Mouse (Mus musculus): ENCODE results near the gene Irak2. TPM values are rescaled to one million over a fixed set of nuclear protein-coding genes. Genes with fewer than 3 reads are reported as not detected.
A peak's percentile ranks its signal among the peaks of the same experiment; 100 is the strongest.

Irak2 gene
- polyA plus RNA-seq, 1 experiment from 2014 or later = 7.9 TPM

GRCm38 (mm10) chr6:113612258-113612969 lies 25.9 kb upstream of the Irak2 start:
- Histone ChIP-seq H3K4me2 (peak overlapping the region; percentile 55), H3K27me3 (replicated peaks) (no peaks in the 10 kb centered on the region), H3K9ac (peak overlapping the region; percentile 34; the same call in 1 of the 2 replicates), H3K4me3 (no peak overlapping the region), H3K36me3 (peaks cover 55% of the 10 kb centered on the region), H3K4me1 (replicated peaks) (peaks cover 28% of the 10 kb centered on the region), H3K27ac (ENCODE audit: poor library complexity, severe bottlenecking) (peak overlapping the region; percentile 88), H3K9me3 (replicated peaks) (no peaks in the 10 kb centered on the region)
- 36% methylated on average over 8 of the region's 8 CpGs for WGBS
- ATAC-seq (ENCODE audit: insufficient number of reproducible peaks, low FRiP score) = no peak

DNA sequence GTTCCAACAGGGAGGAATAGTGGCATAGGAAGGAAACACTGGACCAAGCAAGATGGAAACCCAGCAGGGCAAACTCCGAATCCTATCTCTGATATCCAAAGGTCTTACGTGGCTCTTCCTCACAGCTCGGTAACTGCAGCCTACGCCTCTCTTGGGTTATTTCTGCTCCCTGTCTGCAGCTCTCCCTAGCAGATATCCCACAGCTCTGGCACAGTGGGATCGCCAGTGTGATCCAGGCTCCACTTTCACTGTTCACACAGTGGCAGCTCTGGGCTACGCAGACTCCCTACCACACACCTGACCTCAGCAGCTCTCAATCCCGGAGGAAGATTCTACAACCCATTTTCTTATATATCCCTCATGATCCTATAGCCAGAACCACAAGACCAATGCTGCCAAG lies 24.1 kb upstream of the Irak2 start:
- Histone ChIP-seq H3K4me3 (no peak overlapping the region), H3K36me3 (peaks cover 65% of the 10 kb centered on the region), H3K27me3 (replicated peaks) (no peaks in the 10 kb centered on the region), H3K9me3 (replicated peaks) (no peaks in the 10 kb centered on the region), H3K27ac (ENCODE audit: poor library complexity, severe bottlenecking) (no peak overlapping the region), H3K4me1 (replicated peaks) (peaks cover 28% of the 10 kb centered on the region), H3K9ac (no peak overlapping the region), H3K4me2 (no peak overlapping the region)
- no peak for ATAC-seq (ENCODE audit: insufficient number of reproducible peaks, low FRiP score)
- 93% methylated on average over 7 of the region's 7 CpGs for WGBS

DNA sequence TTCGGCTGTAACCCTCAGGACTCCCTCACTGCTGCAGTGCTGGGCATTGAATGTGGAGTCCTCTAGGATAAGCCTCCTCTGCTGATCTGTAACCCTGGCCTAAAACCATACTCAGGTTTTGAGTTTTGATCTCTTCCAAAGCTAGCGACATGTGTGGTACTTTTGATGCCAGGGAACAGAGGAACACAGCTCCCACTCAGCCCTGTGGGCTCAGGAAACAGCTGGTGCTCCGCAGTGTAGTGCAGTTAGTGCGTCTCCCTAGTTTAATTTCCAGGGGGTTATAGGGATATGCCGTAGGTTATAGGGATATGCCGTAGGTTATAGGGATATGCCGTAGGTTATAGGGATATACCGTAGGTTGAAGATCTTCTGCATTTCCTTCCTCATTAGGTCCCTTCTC lies 23.3 kb upstream of the Irak2 start:
- Histone ChIP-seq H3K4me1 (replicated peaks) (peaks cover 28% of the 10 kb centered on the region), H3K27ac (ENCODE audit: poor library complexity, severe bottlenecking) (no peak overlapping the region), H3K36me3 (peaks cover 65% of the 10 kb centered on the region), H3K27me3 (replicated peaks) (no peaks in the 10 kb centered on the region), H3K9me3 (replicated peaks) (no peaks in the 10 kb centered on the region), H3K9ac (no peak overlapping the region), H3K4me3 (no peak overlapping the region), H3K4me2 (no peak overlapping the region)
- no peak for ATAC-seq (ENCODE audit: insufficient number of reproducible peaks, low FRiP score)
- 96% methylated on average over 8 of the region's 8 CpGs for WGBS

- WGBS = 94% methylated on average over 4 of the region's 4 CpGs
- Histone ChIP-seq H3K9ac (no peak overlapping the region), H3K36me3 (peaks cover 61% of the 10 kb centered on the region), H3K4me3 (no peak overlapping the region), H3K27me3 (replicated peaks) (no peaks in the 10 kb centered on the region), H3K4me1 (replicated peaks) (peaks cover 26% of the 10 kb centered on the region), H3K4me2 (no peak overlapping the region), H3K9me3 (replicated peaks) (no peaks in the 10 kb centered on the region), H3K27ac (ENCODE audit: poor library complexity, severe bottlenecking) (no peak overlapping the region)
- ATAC-seq (ENCODE audit: insufficient number of reproducible peaks, low FRiP score) = no peak
Measured at GRCm38 (mm10) chr6:113615489-113615888, 22.8 kb upstream of the Irak2 start.

GRCm38 (mm10) chr6:113623386-113623785 lies 14.9 kb upstream of the Irak2 start:
- no peak overlapping the region for H3K9ac ChIP-seq
- 61% methylated on average over 5 of the region's 5 CpGs for WGBS
- no peaks in the 10 kb centered on the region for H3K27me3 ChIP-seq (replicated peaks)
- peak overlapping the region; percentile 77 for H3K4me3 ChIP-seq
- peaks cover 18% of the 10 kb centered on the region for H3K4me1 ChIP-seq (replicated peaks)
- H3K36me3 ChIP-seq = peaks cover 18% of the 10 kb centered on the region
- peak overlapping the region; percentile 82 for H3K4me2 ChIP-seq
- ATAC-seq (ENCODE audit: insufficient number of reproducible peaks, low FRiP score) = 0 out of 2 replicates have a peak, but pooled peaks have one; percentile 4
- no peak overlapping the region; the same call in 1 of the 2 replicates for H3K27ac ChIP-seq (ENCODE audit: poor library complexity, severe bottlenecking)
- H3K9me3 ChIP-seq (replicated peaks) = no peaks in the 10 kb centered on the region

DNA sequence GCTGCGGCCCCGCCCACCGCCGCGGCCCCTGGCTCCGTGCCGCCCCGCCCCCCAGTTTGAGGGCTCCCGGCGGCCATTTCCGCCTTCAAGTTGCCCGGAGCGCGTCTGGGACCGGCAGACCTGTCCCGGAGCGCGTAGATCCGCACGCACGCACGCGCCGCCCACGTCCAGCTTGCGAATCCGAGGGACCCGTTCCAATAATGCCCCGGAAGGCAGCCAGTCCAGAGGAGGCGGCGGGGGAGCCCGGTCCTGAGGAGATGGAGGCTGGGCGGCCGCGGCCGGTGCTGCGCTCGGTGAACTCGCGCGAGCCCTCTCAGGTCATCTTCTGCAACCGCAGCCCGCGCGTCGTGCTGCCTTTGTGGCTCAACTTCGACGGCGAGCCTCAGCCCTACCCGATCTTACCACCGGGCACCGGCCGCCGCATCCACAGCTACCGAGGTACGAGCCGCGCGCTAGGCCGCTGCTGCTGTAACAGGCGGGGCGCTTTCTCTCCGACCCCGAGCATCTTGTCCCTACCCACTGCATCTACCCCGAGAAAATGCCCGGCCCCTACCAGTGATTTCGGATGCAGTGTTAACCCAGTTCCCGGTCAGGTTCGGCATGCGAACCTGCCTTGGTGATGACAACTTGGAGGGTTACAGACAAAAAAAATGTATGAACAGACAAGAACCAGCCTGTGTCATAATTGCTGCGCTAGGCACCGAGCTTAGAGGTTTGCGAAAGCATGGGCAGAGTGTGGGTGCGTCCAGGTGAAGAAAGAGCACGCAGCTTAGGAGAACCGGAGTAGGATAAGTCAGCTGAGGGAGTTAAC lies 14.1 kb upstream of the Irak2 start, which contains the start of gene Vhl:
Gene Vhl (plus strand): TSS at position 19 of the 811 bp plus-strand sequence.
- Histone ChIP-seq H3K36me3 (peaks cover 21% of the 10 kb centered on the region), H3K9me3 (replicated peaks) (no peaks in the 10 kb centered on the region), H3K4me2 (peak within 1 kb of the TSS; percentile 82), H3K4me3 (peak within 1 kb of the TSS; percentile 77), H3K27ac (ENCODE audit: poor library complexity, severe bottlenecking) (peak within 1 kb of the TSS; percentile 91), H3K9ac (peak within 1 kb of the TSS; percentile 88), H3K4me1 (replicated peaks) (peaks cover 18% of the 10 kb centered on the region), H3K27me3 (replicated peaks) (no peaks in the 10 kb centered on the region)
- WGBS = under 1% methylated on average over 74 of the region's 76 CpGs
- ATAC-seq (ENCODE audit: insufficient number of reproducible peaks, low FRiP score) = peak; percentile 92

GRCm38 (mm10) chr6:113624989-113625770 lies 13.1 kb upstream of the Irak2 start:
- Histone ChIP-seq H3K4me3 (peak overlapping the region; percentile 77), H3K27me3 (replicated peaks) (no peaks in the 10 kb centered on the region), H3K4me1 (replicated peaks) (peaks cover 18% of the 10 kb centered on the region), H3K27ac (ENCODE audit: poor library complexity, severe bottlenecking) (no peak overlapping the region), H3K36me3 (peaks cover 31% of the 10 kb centered on the region), H3K9ac (peak overlapping the region; percentile 88), H3K9me3 (replicated peaks) (no peaks in the 10 kb centered on the region), H3K4me2 (peak overlapping the region; percentile 82)
- no peak for ATAC-seq (ENCODE audit: insufficient number of reproducible peaks, low FRiP score)
- 60% methylated on average over 5 of the region's 5 CpGs for WGBS

DNA sequence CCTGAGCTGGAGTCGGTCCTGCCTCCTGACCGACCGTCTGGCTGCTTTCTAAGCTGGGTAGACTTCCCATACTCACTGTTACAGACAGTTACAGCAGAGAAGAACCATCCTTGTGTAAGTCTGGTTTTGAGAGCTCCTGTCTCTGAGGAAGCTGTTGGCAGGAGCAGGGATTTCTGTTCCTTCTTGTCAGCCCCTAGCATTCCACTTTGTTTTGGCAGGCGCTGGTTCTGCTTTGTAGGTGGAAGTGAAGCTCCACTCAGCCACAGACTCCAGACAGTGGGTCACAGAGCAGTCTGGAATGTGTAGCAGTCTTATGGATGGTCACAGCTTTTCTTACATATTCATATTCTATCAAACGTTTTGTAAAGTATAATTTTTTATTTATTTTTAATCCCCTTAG lies 7.9 kb upstream of the Irak2 start:
- H3K4me3 ChIP-seq = no peak overlapping the region
- no peak overlapping the region for H3K27ac ChIP-seq (ENCODE audit: poor library complexity, severe bottlenecking)
- H3K27me3 ChIP-seq (replicated peaks) = no peaks in the 10 kb centered on the region
- H3K9me3 ChIP-seq (replicated peaks) = no peaks in the 10 kb centered on the region
- H3K36me3 ChIP-seq = peaks cover 67% of the 10 kb centered on the region
- 77% methylated on average over 5 of the region's 5 CpGs for WGBS
- no peak overlapping the region for H3K9ac ChIP-seq
- no peak overlapping the region for H3K4me2 ChIP-seq
- no peak for ATAC-seq (ENCODE audit: insufficient number of reproducible peaks, low FRiP score)
- H3K4me1 ChIP-seq (replicated peaks) = peaks cover 5% of the 10 kb centered on the region

DNA sequence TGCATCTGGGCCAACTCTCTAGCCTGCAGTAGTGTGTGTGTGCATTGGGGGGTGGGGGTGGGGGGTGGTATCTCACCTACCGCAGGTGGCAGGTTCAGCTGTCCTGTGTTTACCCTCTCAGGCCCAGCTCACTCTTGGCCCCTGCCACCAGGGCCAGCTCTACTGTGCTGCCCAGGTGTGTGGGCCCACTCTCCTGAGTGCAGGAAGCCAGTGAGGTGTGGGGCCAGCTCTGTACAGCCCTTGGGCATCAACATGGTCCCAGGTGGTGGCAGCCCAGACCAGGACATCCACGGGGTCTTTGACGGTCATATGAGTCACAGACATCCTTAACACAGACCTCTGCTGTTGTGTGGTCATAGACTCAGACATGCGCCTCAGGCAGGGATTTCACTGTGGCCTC lies 5.4 kb upstream of the Irak2 start:
- ATAC-seq (ENCODE audit: insufficient number of reproducible peaks, low FRiP score) = peak; percentile 37; the same call in 1 of the 2 replicates

DNA sequence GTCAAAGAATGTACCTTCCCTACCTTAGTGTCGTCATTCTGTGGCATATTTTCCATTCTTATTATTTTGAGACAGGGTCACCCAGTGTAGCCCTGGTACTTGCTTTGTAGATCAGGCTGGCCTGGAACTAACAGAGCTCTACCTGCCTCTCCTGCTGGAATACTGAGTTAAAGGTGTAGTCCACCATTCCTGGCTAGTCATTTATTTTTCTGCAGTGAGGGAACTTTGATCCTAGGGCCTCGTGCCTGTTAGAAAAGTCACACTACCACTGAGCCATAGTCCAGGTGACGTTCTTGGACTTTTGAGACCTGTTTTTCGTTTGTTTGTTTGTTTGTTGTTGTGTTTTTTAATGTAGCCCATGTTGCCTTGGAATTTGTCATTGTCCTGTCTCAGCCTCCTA lies 934 bp downstream of the Irak2 start:
- peak overlapping the region; percentile 74; the same call in 1 of the 2 replicates for H3K4me2 ChIP-seq
- 78% methylated on average over 4 of the region's 4 CpGs for WGBS
- no peaks in the 10 kb centered on the region for H3K27me3 ChIP-seq (replicated peaks)
- H3K27ac ChIP-seq (ENCODE audit: poor library complexity, severe bottlenecking) = no peak overlapping the region
- no peaks in the 10 kb centered on the region for H3K9me3 ChIP-seq (replicated peaks)
- no peak overlapping the region for H3K9ac ChIP-seq
- no peak for ATAC-seq (ENCODE audit: insufficient number of reproducible peaks, low FRiP score)
- peaks cover under 1% of the 10 kb centered on the region; the same call in 1 of the 2 replicates for H3K36me3 ChIP-seq
- H3K4me1 ChIP-seq (replicated peaks) = peaks cover 3% of the 10 kb centered on the region; the same call in 1 of the 2 replicates
- H3K4me3 ChIP-seq = no peak overlapping the region

More for the DNA sequence above, 5.4 kb upstream of the Irak2 start:
- H3K27me3 ChIP-seq (replicated peaks) = no peaks in the 10 kb centered on the region
- peaks cover 55% of the 10 kb centered on the region for H3K36me3 ChIP-seq
- H3K9me3 ChIP-seq (replicated peaks) = no peaks in the 10 kb centered on the region
- H3K4me3 ChIP-seq = no peak overlapping the region
- no peaks in the 10 kb centered on the region for H3K4me1 ChIP-seq (replicated peaks)
- no peak overlapping the region for H3K4me2 ChIP-seq
- WGBS = 84% methylated on average over 4 of the region's 4 CpGs
- H3K27ac ChIP-seq (ENCODE audit: poor library complexity, severe bottlenecking) = no peak overlapping the region
- no peak overlapping the region for H3K9ac ChIP-seq
